Mouse (Mus musculus): Measurements from ENCODE around the gene 1110059E24Rik. TPM values are rescaled to one million over a fixed set of nuclear protein-coding genes. Genes with fewer than 3 reads are reported as not detected.

1110059E24Rik gene
- polyA plus RNA-seq (2014; fragmentation: Nextera tagmentation; extraction: Ambion mirVana) = 79.6 and 80.4 TPM in 2 replicates

- Histone ChIP-seq H3K4me1 (ENCODE audit: control insufficient read depth, insufficient read depth, low read length) (peaks cover 14% of the 10 kb centered on the region), H3K36me3 (ENCODE audit: control insufficient read depth, insufficient read depth, low read length) (no peaks in the 10 kb centered on the region), H3K27ac (ENCODE audit: low read depth, low read length) (peak within 1 kb of the TSS; percentile 99), H3K4me3 (ENCODE audit: low read depth, low read length) (peak within 1 kb of the TSS; percentile 90), H3K9me3 (ENCODE audit: control insufficient read depth, low read length) (no peaks in the 10 kb centered on the region), H3K9ac (ENCODE audit: low read length) (peak within 1 kb of the TSS; percentile 95), H3K27me3 (ENCODE audit: control insufficient read depth, insufficient read depth, low read length) (no peaks in the 10 kb centered on the region), H3K4me2 (peak within 1 kb of the TSS; percentile 85)
- WGBS = 6% methylated on average over 52 of the region's 52 CpGs
- DNase-seq (ENCODE audit: low spot score, missing footprints) (peak; percentile 99), ATAC-seq (ENCODE audit: low FRiP score) (peak; percentile 100)
These were observed at the start of gene 1110059E24Rik for GRCm38 (mm10) chr19:21652285-21653171. TSS of gene 1110059E24Rik (minus strand) at chr19:21652976.

DNA sequence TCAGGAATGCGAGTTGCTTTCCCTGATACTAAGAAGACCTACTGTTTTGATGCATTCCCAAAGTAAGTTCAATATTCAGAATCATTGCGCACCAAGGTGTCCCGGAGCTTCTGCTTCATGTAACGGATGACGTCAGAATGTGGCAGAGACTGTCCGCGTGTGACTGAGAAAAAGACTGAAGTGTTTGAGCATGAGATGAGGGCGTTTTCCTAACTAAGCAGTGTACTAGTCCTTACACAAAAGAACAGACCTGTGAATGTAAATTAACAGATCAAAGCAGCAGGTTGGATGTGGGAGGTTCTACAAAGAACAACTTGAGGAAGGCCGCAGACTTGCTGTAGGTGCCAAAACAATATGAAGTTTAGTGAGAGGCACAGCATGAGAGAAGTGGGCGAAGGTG lies 28.2 kb upstream of the 1110059E24Rik start:
- no peak overlapping the region for H3K9ac ChIP-seq (ENCODE audit: low read length)
- no peak overlapping the region for H3K4me2 ChIP-seq
- 0 out of 2 replicates have a peak, but pooled peaks cover 6% of the 10 kb centered on the region for H3K36me3 ChIP-seq (ENCODE audit: control insufficient read depth, insufficient read depth, low read length)
- DNase-seq (ENCODE audit: low spot score, missing footprints) (no peak), ATAC-seq (ENCODE audit: low FRiP score) (no peak)
- H3K4me1 ChIP-seq (ENCODE audit: control insufficient read depth, insufficient read depth, low read length) = no peaks in the 10 kb centered on the region
- no peaks in the 10 kb centered on the region for H3K27me3 ChIP-seq (ENCODE audit: control insufficient read depth, insufficient read depth, low read length)
- H3K9me3 ChIP-seq (ENCODE audit: control insufficient read depth, low read length) = no peaks in the 10 kb centered on the region
- no peak overlapping the region for H3K27ac ChIP-seq (ENCODE audit: low read depth, low read length)
- H3K4me3 ChIP-seq (ENCODE audit: low read depth, low read length) = no peak overlapping the region
- WGBS = 96% methylated on average over 10 of the region's 10 CpGs

DNA sequence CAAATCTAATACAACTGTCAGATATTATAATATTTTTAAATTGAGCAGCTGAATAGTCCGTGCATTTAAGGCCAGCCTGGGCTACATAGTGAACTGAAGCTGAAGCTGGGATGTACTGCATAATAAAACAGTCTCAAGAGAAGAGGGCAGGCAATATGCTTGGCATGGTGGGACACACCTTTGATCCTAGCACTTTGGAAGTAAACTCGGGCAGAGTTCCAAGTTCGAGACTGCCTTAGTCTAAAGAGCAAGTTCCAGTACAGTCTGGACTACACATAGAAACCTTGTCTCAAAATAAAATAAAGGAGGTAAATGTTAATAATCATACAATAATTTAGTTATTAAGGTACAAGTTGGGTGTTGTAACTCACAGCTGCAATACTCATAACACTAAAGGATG lies 27.3 kb upstream of the 1110059E24Rik start:
- no peaks in the 10 kb centered on the region for H3K9me3 ChIP-seq (ENCODE audit: control insufficient read depth, low read length)

GRCm38 (mm10) chr19:21674354-21675096 lies 21.7 kb upstream of the 1110059E24Rik start:
- no peaks in the 10 kb centered on the region for H3K27me3 ChIP-seq (ENCODE audit: control insufficient read depth, insufficient read depth, low read length)
- H3K4me2 ChIP-seq = no peak overlapping the region
- 98% methylated on average over 17 of the region's 17 CpGs for WGBS
- H3K9me3 ChIP-seq (ENCODE audit: control insufficient read depth, low read length) = no peaks in the 10 kb centered on the region
- ATAC-seq (ENCODE audit: low FRiP score) (no peak), DNase-seq (ENCODE audit: low spot score, missing footprints) (no peak)
- no peak overlapping the region for H3K27ac ChIP-seq (ENCODE audit: low read depth, low read length)
- no peaks in the 10 kb centered on the region for H3K36me3 ChIP-seq (ENCODE audit: control insufficient read depth, insufficient read depth, low read length)
- no peak overlapping the region for H3K9ac ChIP-seq (ENCODE audit: low read length)
- H3K4me1 ChIP-seq (ENCODE audit: control insufficient read depth, insufficient read depth, low read length) = no peaks in the 10 kb centered on the region
- no peak overlapping the region for H3K4me3 ChIP-seq (ENCODE audit: low read depth, low read length)

More for the DNA sequence above, 27.3 kb upstream of the 1110059E24Rik start:
- no peaks in the 10 kb centered on the region for H3K4me1 ChIP-seq (ENCODE audit: control insufficient read depth, insufficient read depth, low read length)
- DNase-seq (ENCODE audit: low spot score, missing footprints) (no peak), ATAC-seq (ENCODE audit: low FRiP score) (no peak)
- H3K4me2 ChIP-seq = no peak overlapping the region
- H3K36me3 ChIP-seq (ENCODE audit: control insufficient read depth, insufficient read depth, low read length) = 0 out of 2 replicates have a peak, but pooled peaks cover 6% of the 10 kb centered on the region
- H3K4me3 ChIP-seq (ENCODE audit: low read depth, low read length) = no peak overlapping the region
- H3K9ac ChIP-seq (ENCODE audit: low read length) = no peak overlapping the region
- WGBS = 96% methylated on average over 3 of the region's 3 CpGs
- H3K27me3 ChIP-seq (ENCODE audit: control insufficient read depth, insufficient read depth, low read length) = no peaks in the 10 kb centered on the region
- H3K27ac ChIP-seq (ENCODE audit: low read depth, low read length) = no peak overlapping the region

GRCm38 (mm10) chr19:21669650-21670049 lies 16.9 kb upstream of the 1110059E24Rik start:
- H3K4me3 ChIP-seq (ENCODE audit: low read depth, low read length) = no peak overlapping the region
- H3K9ac ChIP-seq (ENCODE audit: low read length) = no peak overlapping the region
- H3K9me3 ChIP-seq (ENCODE audit: control insufficient read depth, low read length) = no peaks in the 10 kb centered on the region
- WGBS = 91% methylated on average over 4 of the region's 4 CpGs
- DNase-seq (ENCODE audit: low spot score, missing footprints) (no peak), ATAC-seq (ENCODE audit: low FRiP score) (no peak)
- no peaks in the 10 kb centered on the region for H3K27me3 ChIP-seq (ENCODE audit: control insufficient read depth, insufficient read depth, low read length)
- no peaks in the 10 kb centered on the region for H3K4me1 ChIP-seq (ENCODE audit: control insufficient read depth, insufficient read depth, low read length)
- no peaks in the 10 kb centered on the region for H3K36me3 ChIP-seq (ENCODE audit: control insufficient read depth, insufficient read depth, low read length)
- no peak overlapping the region for H3K27ac ChIP-seq (ENCODE audit: low read depth, low read length)
- H3K4me2 ChIP-seq = no peak overlapping the region

DNA sequence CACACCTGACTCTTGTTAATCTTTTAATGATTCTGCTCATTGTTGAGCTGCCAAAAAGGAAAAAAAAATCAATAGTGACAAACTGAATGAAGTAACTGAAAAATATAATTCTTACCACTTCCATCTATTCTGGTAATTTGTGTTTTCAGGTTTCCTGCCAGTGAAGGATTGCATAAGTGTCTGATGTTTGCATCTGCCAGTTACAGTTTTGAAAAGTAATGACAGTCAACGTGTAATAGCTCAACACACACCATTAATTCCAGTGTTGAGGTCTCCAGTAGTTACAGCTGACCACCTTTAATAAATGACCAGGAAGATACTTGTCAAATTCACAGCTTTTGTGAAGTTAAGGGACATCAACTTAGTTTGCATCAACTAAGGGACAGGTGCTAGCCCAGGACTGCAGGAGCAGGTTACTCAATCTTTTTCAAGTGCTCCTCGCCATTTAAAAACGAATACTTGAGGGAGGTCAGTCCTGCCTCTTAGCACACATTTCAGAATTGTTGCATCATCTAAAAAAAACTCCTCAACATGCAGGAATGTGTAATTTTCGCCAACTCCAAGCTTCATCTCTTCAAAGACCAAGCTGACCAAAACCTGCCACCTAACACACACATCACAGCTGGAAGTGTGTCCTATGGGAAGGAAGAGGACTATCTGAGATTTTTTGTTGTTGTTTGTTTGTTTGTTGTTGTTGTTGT lies 11.1 kb upstream of the 1110059E24Rik start:
- WGBS = 93% methylated on average over 4 of the region's 4 CpGs
- H3K4me3 ChIP-seq (ENCODE audit: low read depth, low read length) = no peak overlapping the region
- no peaks in the 10 kb centered on the region for H3K4me1 ChIP-seq (ENCODE audit: control insufficient read depth, insufficient read depth, low read length)
- ATAC-seq (ENCODE audit: low FRiP score) (no peak), DNase-seq (ENCODE audit: low spot score, missing footprints) (no peak)
- H3K4me2 ChIP-seq = no peak overlapping the region
- H3K9me3 ChIP-seq (ENCODE audit: control insufficient read depth, low read length) = no peaks in the 10 kb centered on the region
- no peaks in the 10 kb centered on the region for H3K27me3 ChIP-seq (ENCODE audit: control insufficient read depth, insufficient read depth, low read length)
- H3K9ac ChIP-seq (ENCODE audit: low read length) = no peak overlapping the region
- no peaks in the 10 kb centered on the region for H3K36me3 ChIP-seq (ENCODE audit: control insufficient read depth, insufficient read depth, low read length)
- no peak overlapping the region for H3K27ac ChIP-seq (ENCODE audit: low read depth, low read length)

GRCm38 (mm10) chr19:21660734-21661133 lies 8.0 kb upstream of the 1110059E24Rik start:
- Histone ChIP-seq H3K4me3 (ENCODE audit: low read depth, low read length) (no peak overlapping the region), H3K4me2 (no peak overlapping the region), H3K27ac (ENCODE audit: low read depth, low read length) (no peak overlapping the region), H3K9me3 (ENCODE audit: control insufficient read depth, low read length) (no peaks in the 10 kb centered on the region), H3K4me1 (ENCODE audit: control insufficient read depth, insufficient read depth, low read length) (no peaks in the 10 kb centered on the region), H3K27me3 (ENCODE audit: control insufficient read depth, insufficient read depth, low read length) (no peaks in the 10 kb centered on the region), H3K36me3 (ENCODE audit: control insufficient read depth, insufficient read depth, low read length) (no peaks in the 10 kb centered on the region), H3K9ac (ENCODE audit: low read length) (no peak overlapping the region)
- no peak for ATAC-seq (ENCODE audit: low FRiP score)
- DNase-seq (ENCODE audit: low spot score, missing footprints) = no peak
- 89% methylated on average over 1 of the region's 1 CpGs for WGBS

GRCm38 (mm10) chr19:21654788-21655187 lies 2.0 kb upstream of the 1110059E24Rik start:
- DNase-seq (ENCODE audit: low spot score, missing footprints) = no peak
- Histone ChIP-seq H3K4me1 (ENCODE audit: control insufficient read depth, insufficient read depth, low read length) (peaks cover 14% of the 10 kb centered on the region), H3K4me2 (peak overlapping the region; percentile 54), H3K9me3 (ENCODE audit: control insufficient read depth, low read length) (no peaks in the 10 kb centered on the region), H3K36me3 (ENCODE audit: control insufficient read depth, insufficient read depth, low read length) (no peaks in the 10 kb centered on the region), H3K4me3 (ENCODE audit: low read depth, low read length) (peak overlapping the region; percentile 90), H3K27ac (ENCODE audit: low read depth, low read length) (no peak overlapping the region), H3K27me3 (ENCODE audit: control insufficient read depth, insufficient read depth, low read length) (no peaks in the 10 kb centered on the region), H3K9ac (ENCODE audit: low read length) (peak overlapping the region; percentile 95; the same call in 1 of the 2 replicates)
- ATAC-seq (ENCODE audit: low FRiP score) = no peak
- 75% methylated on average over 7 of the region's 7 CpGs for WGBS

Measured in midbrain, embryonic 11.5 days (tissue).